Mouse (Mus musculus) urinary bladder, postnatal 36 days (tissue): ENCODE results near the gene Cd5.

Experiments
- DNase-seq, 2 experiments: peaks; one replicate each; pipeline ENCODE4 v3.0.0; 2022; ENCODE audit warnings: low spot score in 2 of 2, mixed read lengths in 1 of 2

Cd5 gene

GRCm38 (mm10) chr19:10702125-10702524 is 36.7 kb downstream of the Cd5 start:
- DNase-seq: no peak

GRCm38 (mm10) chr19:10701013-10701726 is 37.6 kb downstream of the Cd5 start:
- peak in 1 of 2 experiments; percentile 32 for DNase-seq

GRCm38 (mm10) chr19:10699851-10700250 is 39.0 kb downstream of the Cd5 start:
- no peak for DNase-seq

GRCm38 (mm10) chr19:10698131-10698991 is 40.4 kb downstream of the Cd5 start:
- no peak for DNase-seq

DNA sequence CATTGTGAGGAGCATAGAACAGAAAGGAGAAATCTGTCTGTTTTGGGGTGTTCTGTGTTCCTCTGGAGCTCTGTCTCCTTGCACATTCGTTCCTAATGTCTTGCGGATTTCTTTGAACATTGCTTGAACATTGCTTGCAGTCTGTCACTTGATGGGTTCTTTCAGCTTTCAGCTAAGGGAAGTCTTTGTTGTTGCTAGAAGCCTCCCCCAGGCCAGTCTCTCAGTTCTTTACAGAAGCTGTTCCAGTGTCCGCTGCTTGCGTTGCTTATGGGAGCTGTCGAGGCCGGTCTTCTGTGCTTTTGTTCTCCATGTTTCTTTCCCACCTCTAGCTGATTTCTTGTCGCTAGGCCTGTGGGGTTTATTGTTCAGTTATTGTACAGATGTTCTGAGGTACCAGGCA is 43.0 kb downstream of the Cd5 start:
- DNase-seq: no peak

GRCm38 (mm10) chr19:10693926-10694682 is 44.7 kb downstream of the Cd5 start:
- DNase-seq: no peak

DNA sequence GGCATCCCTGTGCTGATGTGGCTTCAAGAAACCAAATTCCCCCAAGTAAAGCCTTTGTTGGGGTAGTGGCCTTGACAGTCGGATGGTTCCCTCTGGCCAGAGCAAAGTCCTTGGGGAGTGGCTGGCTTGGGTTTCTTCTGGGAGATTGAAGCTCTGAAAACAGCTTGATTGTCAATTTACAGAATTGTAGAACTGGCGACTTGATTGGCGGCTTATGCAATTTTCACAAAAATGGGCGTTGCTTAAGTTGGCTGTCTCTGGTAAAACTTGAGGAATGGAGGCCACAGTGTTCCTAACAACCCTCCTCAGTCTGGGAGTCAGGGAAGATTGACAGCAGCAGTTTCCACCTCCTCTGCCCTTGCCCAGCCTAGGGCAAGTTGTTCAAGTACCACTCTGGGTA is 46.4 kb downstream of the Cd5 start:
- DNase-seq: no peak

DNA sequence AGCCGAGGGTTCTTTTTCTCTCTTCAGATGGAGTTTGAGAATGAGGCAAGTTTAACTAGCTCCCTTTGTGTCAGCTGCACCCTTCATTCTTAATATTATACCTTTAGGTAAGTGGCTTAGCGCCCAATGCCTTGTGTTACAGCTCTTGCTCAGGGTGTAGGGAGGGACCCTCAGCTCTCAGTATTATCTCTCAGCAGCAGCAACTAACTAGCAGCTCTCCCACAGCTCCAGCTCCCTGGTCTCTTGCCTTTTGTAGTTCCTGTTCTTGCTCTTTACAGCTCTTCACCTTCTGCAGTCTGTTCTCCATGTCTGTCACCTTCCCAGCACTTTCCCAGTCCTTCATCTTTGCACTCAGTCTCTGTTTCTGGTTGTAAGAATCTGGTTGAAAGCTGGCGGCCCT is 47.1 kb downstream of the Cd5 start:
- no peak for DNase-seq

DNA sequence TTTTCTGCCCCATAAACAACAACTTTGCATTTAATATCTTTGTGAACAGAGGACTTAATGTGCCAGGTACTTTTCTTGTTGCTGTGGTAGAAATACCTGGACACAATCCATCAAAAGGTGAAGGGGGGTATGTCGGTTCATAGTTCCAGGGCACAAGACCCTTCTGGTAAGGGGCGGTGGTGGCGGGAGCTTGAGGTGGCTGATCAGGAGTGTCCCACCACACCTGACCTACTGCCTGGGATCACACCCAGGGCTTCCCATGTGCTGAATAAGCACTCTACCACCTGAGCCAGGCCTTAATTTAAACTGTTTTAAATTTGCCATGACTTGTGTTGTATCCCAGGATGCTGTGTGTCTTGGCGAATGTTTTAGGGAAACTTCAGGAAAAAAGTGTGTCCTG is 47.7 kb downstream of the Cd5 start:
- DNase-seq: no peak

DNA sequence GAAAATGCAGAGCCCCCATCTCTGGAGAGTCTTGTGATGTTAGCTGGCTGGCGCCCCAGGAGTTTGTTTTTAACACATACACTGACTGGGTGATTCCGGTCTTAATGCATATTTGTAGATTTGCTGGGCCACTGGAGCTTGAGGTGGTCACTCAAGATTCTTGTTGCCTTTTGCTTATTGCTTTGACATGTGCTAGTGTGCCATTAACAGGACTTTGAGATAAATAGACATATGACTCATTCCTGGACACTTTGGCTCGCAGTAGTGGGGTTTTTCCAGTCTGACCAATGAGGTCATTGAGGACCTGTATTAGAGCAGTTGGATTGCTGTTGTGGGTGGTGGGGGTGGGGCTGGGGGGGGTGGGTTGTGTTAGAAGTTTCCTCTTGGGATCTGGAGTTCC is 48.5 kb downstream of the Cd5 start:
- no peak for DNase-seq

GRCm38 (mm10) chr19:10689470-10690166 is 49.2 kb downstream of the Cd5 start:
- DNase-seq: no peak

GRCm38 (mm10) chr19:10688537-10689352 is 50.1 kb downstream of the Cd5 start, which contains the start of gene Vps37c:
Gene Vps37c, plus strand, starts transcription at chr19:10688735.
- DNase-seq: peak; percentile 95

DNA sequence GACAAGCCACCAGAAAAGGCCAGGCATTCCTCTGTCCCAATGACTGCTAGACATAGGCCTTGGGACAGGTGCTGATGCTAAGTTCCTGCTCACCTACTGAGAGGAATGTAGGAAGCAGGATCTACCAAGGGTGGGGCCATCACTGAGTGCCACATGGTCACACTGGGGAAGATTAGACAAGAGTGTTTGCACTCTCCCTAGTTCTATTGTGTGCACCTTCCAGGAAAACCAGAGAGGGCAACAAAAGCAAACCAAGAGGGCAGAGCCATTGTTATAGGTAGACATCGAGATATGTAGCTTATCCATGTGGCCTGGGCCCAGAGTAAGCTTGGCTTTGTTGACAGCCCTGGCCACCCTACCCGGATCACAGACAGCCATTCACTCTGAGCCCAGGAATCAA is 53.1 kb downstream of the Cd5 start:
- DNase-seq: no peak

DNA sequence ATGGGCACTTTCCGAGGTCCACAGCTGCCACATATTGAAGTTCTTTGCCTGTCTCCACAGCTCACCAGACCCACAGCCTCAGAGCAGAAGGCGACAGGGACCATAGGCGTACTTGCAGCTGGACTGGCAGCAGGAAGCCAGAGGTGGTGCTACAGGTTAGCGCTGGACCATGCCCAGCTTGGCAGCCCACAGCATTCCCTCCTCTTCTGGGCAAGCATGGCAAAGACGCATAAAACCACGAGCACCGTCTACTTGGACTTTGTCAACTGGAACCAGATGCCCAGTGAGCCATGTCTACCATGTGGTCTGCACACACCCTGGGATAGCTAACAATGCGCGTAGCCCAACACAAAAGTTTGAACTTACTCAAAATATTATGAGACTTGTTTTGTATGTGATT is 53.7 kb downstream of the Cd5 start:
- DNase-seq: no peak

GRCm38 (mm10) chr19:10681571-10681970 is 57.2 kb downstream of the Cd5 start:
- no peak for DNase-seq

DNA sequence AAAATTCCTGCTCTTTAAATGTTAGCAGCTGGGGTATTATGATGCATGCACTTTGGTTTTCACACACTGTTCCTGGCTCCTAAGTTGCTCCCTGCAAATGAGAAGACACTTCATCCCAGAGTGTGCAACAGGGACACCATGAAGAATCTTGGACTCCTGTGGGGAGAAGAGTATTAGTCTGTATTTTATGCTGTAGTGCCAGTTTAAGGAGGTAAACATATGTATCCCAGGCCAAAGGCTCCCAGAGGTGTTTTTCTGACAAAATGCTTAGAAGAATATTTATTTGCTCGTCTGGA is 60.1 kb downstream of the Cd5 start:
- DNase-seq: no peak

GRCm38 (mm10) chr19:10677915-10678771 is 60.7 kb downstream of the Cd5 start, which contains the start of gene Pga5:
Gene Pga5, minus strand, starts transcription at chr19:10678071.
- DNase-seq: peak; percentile 71 to 74

DNA sequence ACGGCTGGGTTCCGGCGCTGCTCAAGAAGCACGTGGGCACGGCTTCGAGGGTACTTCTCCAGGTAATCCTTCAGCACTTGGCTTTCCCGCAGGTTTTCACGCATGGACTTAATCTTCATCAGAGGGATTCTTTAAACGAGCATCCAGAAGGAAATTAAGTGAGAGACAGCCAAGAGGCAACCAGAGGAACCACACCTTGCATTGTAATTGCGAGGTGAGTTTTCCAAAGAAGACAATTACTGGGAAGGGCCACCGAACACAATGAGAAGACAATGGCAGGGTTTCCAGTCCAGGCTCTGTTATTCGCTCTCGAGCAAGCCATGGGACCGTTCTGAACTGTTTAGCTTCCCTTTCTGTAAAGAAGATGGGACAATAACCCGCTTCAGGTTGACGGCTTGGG is 62.1 kb downstream of the Cd5 start:
- DNase-seq: no peak

GRCm38 (mm10) chr19:10673275-10673674 is 65.5 kb downstream of the Cd5 start:
- no peak for DNase-seq

GRCm38 (mm10) chr19:10671854-10672417 is 66.9 kb downstream of the Cd5 start:
- DNase-seq: no peak
